Mouse (Mus musculus): Measurements from ENCODE around the gene Prdm2. TPM values are rescaled to one million over a fixed set of nuclear protein-coding genes. Genes with fewer than 3 reads are reported as not detected.

The Prdm2 gene
- 17.6 and 18.6 TPM in 2 replicates for polyA plus RNA-seq (2015; fragmentation: Nextera tagmentation; extraction: Ambion mirVana)

- no peaks in the 10 kb centered on the region for H3K27me3 ChIP-seq
- H3K4me1 ChIP-seq = peaks cover 34% of the 10 kb centered on the region
- peak; percentile 83 for ATAC-seq
- 2% methylated on average over 82 of the region's 96 CpGs for WGBS
- H3K4me2 ChIP-seq = peak within 1 kb of the TSS; percentile 81
- H3K4me3 ChIP-seq = peak within 1 kb of the TSS; percentile 90
- H3K36me3 ChIP-seq (ENCODE audit: poor library complexity, severe bottlenecking) = no peaks in the 10 kb centered on the region
- peak within 1 kb of the TSS; percentile 91 for H3K9ac ChIP-seq
- H3K27ac ChIP-seq = peak within 1 kb of the TSS; percentile 85
- no peaks in the 10 kb centered on the region for H3K9me3 ChIP-seq (replicated peaks)
Observed at GRCm38 (mm10) chr4:143212341-143213174, at the start of gene Prdm2. Prdm2 (minus strand) TSS chr4:143212995.

DNA sequence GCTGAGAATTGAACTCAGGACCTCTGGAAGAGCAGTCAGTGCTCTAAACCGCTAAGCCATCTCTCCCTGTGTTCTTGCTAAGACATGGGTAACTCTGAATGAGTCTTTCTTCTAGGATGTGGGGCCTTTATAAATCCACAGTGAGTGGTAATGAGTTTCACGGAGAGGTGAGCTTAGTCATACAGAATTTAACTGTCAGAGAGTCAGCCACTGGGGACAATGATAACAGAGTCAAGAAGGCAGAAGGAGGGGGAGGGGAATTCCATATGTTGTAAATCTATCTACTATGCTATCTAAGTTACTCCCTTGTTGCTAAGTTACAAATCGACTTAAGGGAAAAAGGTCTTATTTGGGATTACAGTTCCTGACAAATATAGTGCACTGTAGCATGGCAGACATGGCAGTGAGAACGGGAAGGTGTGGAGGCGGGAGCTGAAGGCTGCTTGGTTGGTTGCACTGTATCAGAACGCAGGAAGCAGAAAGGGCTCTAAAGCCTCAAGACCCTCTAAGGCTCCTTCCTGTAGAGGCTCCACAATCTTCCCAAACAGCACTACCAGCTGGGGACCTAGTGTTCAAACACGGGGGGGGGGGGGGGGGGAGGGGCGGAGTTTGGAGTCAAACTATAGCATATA is 47.0 kb upstream of the Prdm2 start:
- Histone ChIP-seq H3K9ac (no peak overlapping the region), H3K27ac (no peak overlapping the region), H3K4me1 (no peaks in the 10 kb centered on the region), H3K36me3 (ENCODE audit: poor library complexity, severe bottlenecking) (no peaks in the 10 kb centered on the region), H3K27me3 (no peaks in the 10 kb centered on the region), H3K4me2 (no peak overlapping the region), H3K4me3 (no peak overlapping the region), H3K9me3 (replicated peaks) (no peaks in the 10 kb centered on the region)
- peak; percentile 68; the same call in 1 of the 2 replicates for ATAC-seq
- WGBS = 67% methylated on average over 8 of the region's 8 CpGs

- no peak overlapping the region for H3K9ac ChIP-seq
- H3K4me2 ChIP-seq = peak overlapping the region; percentile 33
- no peaks in the 10 kb centered on the region for H3K4me1 ChIP-seq
- H3K36me3 ChIP-seq (ENCODE audit: poor library complexity, severe bottlenecking) = no peaks in the 10 kb centered on the region
- H3K4me3 ChIP-seq = no peak overlapping the region
- peak; percentile 41; the same call in 1 of the 2 replicates for ATAC-seq
- no peaks in the 10 kb centered on the region for H3K27me3 ChIP-seq
- no peaks in the 10 kb centered on the region for H3K9me3 ChIP-seq (replicated peaks)
- 34% methylated on average over 19 of the region's 19 CpGs for WGBS
- H3K27ac ChIP-seq = no peak overlapping the region
Observed at GRCm38 (mm10) chr4:143258517-143258916, 45.7 kb upstream of the Prdm2 start.

DNA sequence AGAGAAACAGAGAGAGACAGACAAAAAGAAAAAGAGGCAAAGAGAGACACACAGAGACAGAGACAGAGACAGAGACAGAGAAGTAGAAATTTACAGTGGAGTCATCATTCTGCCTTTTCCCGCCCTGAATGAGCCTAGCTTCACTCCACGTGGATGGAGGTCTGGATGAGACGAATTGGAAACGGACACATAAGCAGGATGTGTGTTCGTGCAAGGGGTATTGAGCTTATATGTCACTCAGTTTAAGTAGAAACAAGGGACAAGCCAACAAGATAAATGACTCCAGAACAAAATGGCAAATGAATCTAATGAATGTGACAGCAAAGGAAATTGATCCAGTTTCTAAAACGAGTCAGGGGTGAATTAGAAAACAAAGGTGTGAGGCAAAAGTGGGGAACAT is 45.2 kb upstream of the Prdm2 start:
- ATAC-seq = no peak
- 62% methylated on average over 6 of the region's 6 CpGs for WGBS
- no peak overlapping the region for H3K4me3 ChIP-seq
- no peaks in the 10 kb centered on the region for H3K4me1 ChIP-seq
- 0 out of 2 replicates have a peak, but pooled peaks cover 3% of the 10 kb centered on the region for H3K9me3 ChIP-seq (replicated peaks)
- H3K9ac ChIP-seq = no peak overlapping the region
- H3K36me3 ChIP-seq (ENCODE audit: poor library complexity, severe bottlenecking) = no peaks in the 10 kb centered on the region
- H3K27ac ChIP-seq = no peak overlapping the region
- no peak overlapping the region for H3K4me2 ChIP-seq
- no peaks in the 10 kb centered on the region for H3K27me3 ChIP-seq

DNA sequence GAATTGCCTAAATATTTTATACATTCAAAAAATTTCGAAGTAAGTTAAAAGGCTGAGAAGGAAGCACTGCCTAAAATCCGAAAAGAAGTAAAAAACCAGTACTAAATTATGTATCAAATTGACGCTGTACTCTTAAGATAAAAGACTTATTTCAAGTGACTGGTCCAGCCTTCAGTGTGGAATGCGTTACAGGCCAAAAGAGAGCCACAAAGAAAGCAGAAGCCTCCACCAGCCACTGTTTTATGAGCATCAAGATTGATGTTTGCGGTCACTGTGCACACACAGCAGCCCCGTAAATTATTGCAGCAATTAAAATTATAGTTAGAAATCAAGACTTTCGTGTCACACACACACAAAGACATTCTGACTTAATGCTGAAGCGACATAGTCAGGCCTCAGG is 42.7 kb upstream of the Prdm2 start:
- ATAC-seq = no peak

DNA sequence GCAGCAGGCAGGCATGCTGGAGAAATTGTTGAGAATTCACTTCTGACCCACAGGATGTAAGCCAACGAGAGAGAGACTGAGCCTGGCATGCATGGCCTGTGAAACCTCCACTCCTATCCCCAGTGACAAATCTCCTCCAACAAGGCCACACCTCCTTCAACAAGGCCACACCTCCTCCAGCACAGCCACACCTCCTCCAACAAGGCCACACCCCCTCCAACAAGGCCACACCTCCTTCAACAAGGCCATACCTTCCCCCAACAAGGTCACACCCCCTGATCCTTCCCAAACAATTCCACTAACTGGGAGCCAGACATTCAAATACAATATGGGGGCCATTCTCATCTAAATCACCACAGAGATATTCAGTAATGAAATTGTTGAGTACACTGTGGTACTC is 40.6 kb upstream of the Prdm2 start:
- no peak overlapping the region for H3K27ac ChIP-seq
- no peaks in the 10 kb centered on the region for H3K36me3 ChIP-seq (ENCODE audit: poor library complexity, severe bottlenecking)
- H3K4me1 ChIP-seq = no peaks in the 10 kb centered on the region
- 96% methylated on average over 1 of the region's 1 CpGs for WGBS
- no peak overlapping the region for H3K4me2 ChIP-seq
- no peaks in the 10 kb centered on the region for H3K27me3 ChIP-seq
- no peak overlapping the region for H3K4me3 ChIP-seq
- H3K9ac ChIP-seq = no peak overlapping the region
- no peak for ATAC-seq
- H3K9me3 ChIP-seq (replicated peaks) = 0 out of 2 replicates have a peak, but pooled peaks cover 3% of the 10 kb centered on the region

More for the DNA sequence above, 42.7 kb upstream of the Prdm2 start:
- no peaks in the 10 kb centered on the region for H3K27me3 ChIP-seq
- H3K9me3 ChIP-seq (replicated peaks) = 0 out of 2 replicates have a peak, but pooled peaks cover 3% of the 10 kb centered on the region
- H3K36me3 ChIP-seq (ENCODE audit: poor library complexity, severe bottlenecking) = no peaks in the 10 kb centered on the region
- no peak overlapping the region for H3K9ac ChIP-seq
- no peaks in the 10 kb centered on the region for H3K4me1 ChIP-seq
- no peak overlapping the region for H3K4me3 ChIP-seq
- no peak overlapping the region for H3K4me2 ChIP-seq
- H3K27ac ChIP-seq = no peak overlapping the region
- WGBS = 83% methylated on average over 8 of the region's 8 CpGs

DNA sequence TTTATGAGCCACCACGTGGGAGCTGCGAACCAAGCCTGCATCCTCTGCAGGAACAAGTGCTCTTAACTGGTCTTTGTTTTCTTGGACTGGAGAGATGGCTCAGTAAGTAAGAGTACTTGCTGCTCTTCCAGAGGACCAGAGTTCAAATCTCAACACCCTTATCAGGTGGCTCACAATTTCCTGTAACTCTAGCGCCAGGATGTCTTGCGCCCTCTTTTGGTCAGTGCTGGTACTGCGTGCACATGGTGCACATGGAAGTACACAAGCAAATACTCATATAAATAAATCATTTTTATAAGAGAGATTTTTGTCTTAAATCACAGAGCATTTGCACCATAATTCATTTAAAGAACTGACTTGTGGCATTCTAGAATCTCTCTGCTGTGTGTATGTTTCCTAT is 35.3 kb upstream of the Prdm2 start:
- no peak for ATAC-seq

GRCm38 (mm10) chr4:143241294-143241693 is 28.5 kb upstream of the Prdm2 start:
- H3K27ac ChIP-seq = no peak overlapping the region
- 83% methylated on average over 9 of the region's 9 CpGs for WGBS
- peaks cover 4% of the 10 kb centered on the region; the same call in 1 of the 2 replicates for H3K4me1 ChIP-seq
- H3K4me3 ChIP-seq = no peak overlapping the region
- ATAC-seq = no peak
- no peaks in the 10 kb centered on the region for H3K36me3 ChIP-seq (ENCODE audit: poor library complexity, severe bottlenecking)
- H3K27me3 ChIP-seq = no peaks in the 10 kb centered on the region
- H3K9ac ChIP-seq = no peak overlapping the region
- no peaks in the 10 kb centered on the region for H3K9me3 ChIP-seq (replicated peaks)
- H3K4me2 ChIP-seq = no peak overlapping the region

More for the DNA sequence above, 35.3 kb upstream of the Prdm2 start:
- no peaks in the 10 kb centered on the region for H3K4me1 ChIP-seq
- WGBS = 75% methylated on average over 5 of the region's 5 CpGs
- H3K27ac ChIP-seq = no peak overlapping the region
- no peak overlapping the region for H3K4me3 ChIP-seq
- H3K27me3 ChIP-seq = no peaks in the 10 kb centered on the region
- H3K9ac ChIP-seq = no peak overlapping the region
- no peaks in the 10 kb centered on the region for H3K36me3 ChIP-seq (ENCODE audit: poor library complexity, severe bottlenecking)
- H3K9me3 ChIP-seq (replicated peaks) = no peaks in the 10 kb centered on the region
- no peak overlapping the region for H3K4me2 ChIP-seq

DNA sequence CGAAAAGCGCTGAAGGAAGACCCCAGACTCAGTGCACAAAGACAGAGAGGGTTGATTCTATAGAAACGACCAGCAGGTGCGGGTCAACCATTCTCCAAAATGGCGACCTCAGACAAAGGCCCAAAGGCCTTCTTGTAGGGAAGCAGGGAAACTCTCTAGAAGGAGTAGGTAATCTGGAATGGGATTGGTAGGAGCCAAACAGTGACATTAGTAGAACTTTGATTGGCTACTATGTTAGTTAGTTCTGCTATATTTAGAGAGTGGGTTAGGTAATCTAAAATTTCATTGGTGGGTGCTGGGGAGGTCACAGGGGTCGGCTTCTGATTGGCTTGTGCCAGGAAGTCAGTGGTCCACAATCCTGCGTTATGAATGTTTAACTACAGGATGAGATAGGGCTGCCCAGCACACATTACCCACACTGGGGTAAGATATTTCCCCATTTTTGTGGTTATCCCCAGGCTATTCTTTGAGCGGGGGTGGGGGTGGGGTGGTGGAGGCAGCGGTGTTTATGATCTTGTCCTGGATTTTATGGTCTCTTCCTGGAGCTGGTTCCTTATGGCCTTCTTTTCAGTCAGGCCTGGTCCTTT is 26.9 kb upstream of the Prdm2 start:
- H3K36me3 ChIP-seq (ENCODE audit: poor library complexity, severe bottlenecking) = no peaks in the 10 kb centered on the region
- H3K27ac ChIP-seq = no peak overlapping the region
- no peak overlapping the region for H3K4me3 ChIP-seq
- 92% methylated on average over 9 of the region's 9 CpGs for WGBS
- no peaks in the 10 kb centered on the region for H3K27me3 ChIP-seq
- no peaks in the 10 kb centered on the region for H3K9me3 ChIP-seq (replicated peaks)
- H3K9ac ChIP-seq = no peak overlapping the region
- no peak overlapping the region for H3K4me2 ChIP-seq
- no peak for ATAC-seq
- peaks cover 4% of the 10 kb centered on the region; the same call in 1 of the 2 replicates for H3K4me1 ChIP-seq

DNA sequence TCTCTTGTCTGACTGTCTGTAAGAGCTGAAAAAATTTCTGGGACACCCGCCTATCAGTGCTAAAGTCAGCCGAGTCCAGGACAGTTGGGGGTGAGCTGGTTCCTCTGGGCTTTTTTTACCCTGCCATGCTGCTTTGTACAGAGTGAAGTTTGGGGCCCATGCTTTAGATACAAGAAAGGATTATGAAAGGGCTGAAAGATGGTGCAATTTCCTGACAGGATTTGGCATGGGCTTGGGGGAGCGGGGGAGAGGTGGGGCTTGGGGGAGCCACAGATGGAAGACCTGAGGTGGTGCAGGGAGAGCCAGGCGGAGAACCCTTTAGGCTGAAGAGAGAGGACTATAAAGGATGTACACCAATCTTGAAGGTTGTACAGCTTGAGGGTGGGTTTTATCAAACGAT is 26.3 kb upstream of the Prdm2 start:
- no peak overlapping the region for H3K4me3 ChIP-seq
- H3K27ac ChIP-seq = no peak overlapping the region
- H3K36me3 ChIP-seq (ENCODE audit: poor library complexity, severe bottlenecking) = no peaks in the 10 kb centered on the region
- ATAC-seq = no peak
- H3K4me1 ChIP-seq = peaks cover 4% of the 10 kb centered on the region; the same call in 1 of the 2 replicates
- no peak overlapping the region for H3K4me2 ChIP-seq
- no peak overlapping the region for H3K9ac ChIP-seq
- WGBS = 94% methylated on average over 5 of the region's 5 CpGs
- no peaks in the 10 kb centered on the region for H3K27me3 ChIP-seq
- 0 out of 2 replicates have a peak, but pooled peaks cover 3% of the 10 kb centered on the region for H3K9me3 ChIP-seq (replicated peaks)

DNA sequence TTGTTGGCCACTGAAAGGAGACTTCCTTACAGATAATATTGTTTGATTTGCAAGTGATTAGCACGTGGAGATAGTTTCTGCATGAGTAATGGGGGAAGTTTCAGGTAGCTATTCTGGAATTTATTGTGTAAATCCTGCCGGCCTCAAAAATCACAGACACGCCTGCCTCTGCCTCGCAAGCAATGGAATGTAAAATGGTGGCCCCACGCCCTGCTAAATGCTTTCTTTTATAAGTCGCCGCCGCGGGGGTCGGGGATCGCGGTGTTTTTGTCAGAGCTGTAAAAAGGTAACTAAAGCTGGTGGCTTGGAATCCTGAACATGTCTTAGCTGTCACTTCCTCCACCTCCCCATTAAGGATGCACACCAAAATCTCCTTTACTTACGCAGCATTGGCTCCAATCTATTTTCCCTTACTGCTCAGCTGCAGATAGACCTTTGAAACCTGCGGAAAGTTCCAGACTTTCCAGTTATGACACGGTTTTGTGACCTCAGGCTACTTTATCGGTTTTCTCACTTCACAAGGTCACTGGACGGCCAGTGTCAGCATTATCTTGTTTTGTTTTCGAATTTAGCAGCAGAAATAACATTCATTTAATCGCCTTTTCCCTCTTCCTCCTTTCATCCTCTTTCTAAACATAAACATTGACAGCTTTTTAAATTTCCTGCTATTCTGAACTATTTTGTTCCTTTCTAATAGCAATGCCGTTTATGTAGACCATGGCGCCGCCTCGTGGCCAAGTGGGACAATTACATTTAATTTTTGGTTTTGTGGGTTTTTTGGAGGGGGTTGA is 25.6 kb upstream of the Prdm2 start:
- WGBS = 23% methylated on average over 23 of the region's 23 CpGs
- Histone ChIP-seq H3K27me3 (no peaks in the 10 kb centered on the region), H3K27ac (no peak overlapping the region), H3K36me3 (ENCODE audit: poor library complexity, severe bottlenecking) (no peaks in the 10 kb centered on the region), H3K9me3 (replicated peaks) (0 out of 2 replicates have a peak, but pooled peaks cover 3% of the 10 kb centered on the region), H3K9ac (no peak overlapping the region), H3K4me1 (peaks cover 4% of the 10 kb centered on the region; the same call in 1 of the 2 replicates), H3K4me2 (0 out of 2 replicates have a peak overlapping the region, but pooled peaks have one; percentile 18), H3K4me3 (no peak overlapping the region)
- ATAC-seq = no peak
